Mouse (Mus musculus) CH12.LX (cell line): ENCODE data around the gene Gm37240. TPM values are rescaled to one million over a fixed set of nuclear protein-coding genes. Genes with fewer than 3 reads are reported as not detected.
A peak's percentile ranks its signal among the peaks of the same experiment; 100 is the strongest.

Experiments used
- DNase-seq: peaks from one replicate; pipeline ENCODE4 v3.0.0-alpha.2; 2013; ENCODE audit errors: extremely low read depth
- H3K27ac ChIP-seq: 2 replicates; pipeline ENCODE4 v1.5.1; 2012; ENCODE audit warnings: low read depth, mild to moderate bottlenecking, control low read depth, moderate library complexity; ENCODE audit not compliant: insufficient read depth
- H3K27me3 ChIP-seq: replicated peaks from 2 replicates; pipeline ENCODE3; 2012; ENCODE audit warnings: inconsistent platforms
- H3K36me3 ChIP-seq, 2 experiments: replicated peaks in 1 of 2; 2 replicates each; pipeline versions ENCODE3 to v1.6.1; 2012; ENCODE audit warnings: inconsistent platforms in 1 of 2, low read length in 1 of 2, mild to moderate bottlenecking in 1 of 2, mixed read lengths in 1 of 2, moderate library complexity in 1 of 2; ENCODE audit not compliant: control insufficient read depth in 1 of 2, insufficient read depth in 1 of 2
- H3K4me1 ChIP-seq, 2 experiments: 2 replicates each; pipeline ENCODE4 v1.6.1; 2012; ENCODE audit warnings: inconsistent platforms in 1 of 2, moderate library complexity in 1 of 2; ENCODE audit not compliant: insufficient read depth in 2 of 2, control insufficient read depth in 1 of 2
- H3K4me2 ChIP-seq: 2 replicates; pipeline ENCODE4 v1.6.1; 2012; ENCODE audit warnings: low read depth, mild to moderate bottlenecking, control low read depth; ENCODE audit not compliant: poor library complexity, insufficient read depth, severe bottlenecking
- H3K4me3 ChIP-seq, 3 experiments: fragments of 150-350 bp in 1 of 3; sonication (generic) in 1 of 3; replicated peaks in 1 of 3; 2 replicates each; pipeline versions ENCODE3 to v1.5.1; 2011 to 2012; ENCODE audit warnings: low read depth in 2 of 3, low read length in 2 of 3, mild to moderate bottlenecking in 2 of 3, moderate library complexity in 2 of 3, control low read depth in 1 of 3, improper control_type of control experiment in 1 of 3, inconsistent platforms in 1 of 3, mixed read lengths in 1 of 3; ENCODE audit not compliant: poor library complexity in 1 of 3
- H3K79me2 ChIP-seq: replicated peaks from 2 replicates; pipeline ENCODE4 v1.6.1; 2012; ENCODE audit warnings: mild to moderate bottlenecking, moderate library complexity; ENCODE audit not compliant: control insufficient read depth, poor library complexity, insufficient read depth, severe bottlenecking; ENCODE audit errors: extremely low read depth
- H3K9ac ChIP-seq: 2 replicates; pipeline ENCODE4 v1.6.1; 2012; ENCODE audit warnings: low read depth, mild to moderate bottlenecking, control low read depth, moderate library complexity; ENCODE audit not compliant: insufficient read depth
- H3K9me3 ChIP-seq: replicated peaks from 2 replicates; pipeline ENCODE3; 2012; ENCODE audit warnings: low read length, inconsistent platforms, mixed read lengths
- BHLHE40 ChIP-seq: IDR thresholded peaks from 2 replicates; pipeline ENCODE4 v1.6.1; 2011; ENCODE audit warnings: mild to moderate bottlenecking, low read depth, low read length, improper control_type of control experiment
- CHD1 ChIP-seq: IDR thresholded peaks from 2 replicates; pipeline ENCODE4 v1.6.1; 2012; ENCODE audit warnings: low read depth, low read length, improper control_type of control experiment, inconsistent platforms
- CHD2 ChIP-seq: IDR thresholded peaks from 2 replicates; pipeline ENCODE4 v1.6.1; 2011; ENCODE audit warnings: low read length, improper control_type of control experiment
- CTCF ChIP-seq, 2 experiments: IDR thresholded peaks in 1 of 2; conservative IDR thresholded peaks in 1 of 2; 2 replicates each; pipeline ENCODE4 v1.5.1; 2011 to 2012; ENCODE audit warnings: low read depth in 2 of 2, low read length in 2 of 2, improper control_type of control experiment in 1 of 2, inconsistent platforms in 1 of 2, mild to moderate bottlenecking in 1 of 2, moderate library complexity in 1 of 2
- EP300 ChIP-seq: IDR thresholded peaks from 2 replicates; pipeline ENCODE4 v1.6.1; 2011; ENCODE audit warnings: low read length, improper control_type of control experiment
- ETS1 ChIP-seq: conservative IDR thresholded peaks from 2 replicates; pipeline ENCODE4 v1.6.1; 2012; ENCODE audit warnings: low read depth, mild to moderate bottlenecking, inconsistent platforms, low read length, improper control_type of control experiment, moderate library complexity
- GABPA ChIP-seq: IDR thresholded peaks from 2 replicates; pipeline ENCODE4 v1.6.1; 2012; ENCODE audit warnings: low read depth, low read length, improper control_type of control experiment, inconsistent platforms; ENCODE audit not compliant: insufficient replicate concordance
- HCFC1 ChIP-seq: IDR thresholded peaks from 2 replicates; pipeline ENCODE4 v1.6.1; 2012; ENCODE audit warnings: low read depth, mild to moderate bottlenecking, inconsistent platforms, low read length, improper control_type of control experiment
- IRF4 ChIP-seq: IDR thresholded peaks from 2 replicates; pipeline ENCODE4 v1.6.1; 2014; ENCODE audit warnings: low read depth, mild to moderate bottlenecking, inconsistent platforms, low read length, improper control_type of control experiment
- JUN ChIP-seq: IDR thresholded peaks from 2 replicates; pipeline ENCODE4 v1.6.1; 2011; ENCODE audit warnings: low read depth, mild to moderate bottlenecking, low read length, improper control_type of control experiment, moderate library complexity; ENCODE audit not compliant: insufficient read depth
- KAT2A ChIP-seq: IDR thresholded peaks from 2 replicates; pipeline ENCODE4 v1.6.1; 2012; ENCODE audit warnings: low read length, improper control_type of control experiment, inconsistent platforms; ENCODE audit not compliant: insufficient replicate concordance
- MAX ChIP-seq: IDR thresholded peaks from 2 replicates; pipeline ENCODE4 v1.6.1; 2011; ENCODE audit warnings: low read length, improper control_type of control experiment
- MAZ ChIP-seq: IDR thresholded peaks from 2 replicates; pipeline ENCODE4 v1.6.1; 2012; ENCODE audit warnings: low read depth, mild to moderate bottlenecking, inconsistent platforms, low read length, improper control_type of control experiment, moderate library complexity
- MXI1 ChIP-seq: IDR thresholded peaks from 2 replicates; pipeline ENCODE4 v1.6.1; 2011; ENCODE audit warnings: mild to moderate bottlenecking, low read depth, low read length, improper control_type of control experiment
- MYC ChIP-seq: IDR thresholded peaks from 2 replicates; pipeline ENCODE4 v1.6.1; 2011; ENCODE audit warnings: low read depth, mild to moderate bottlenecking, improper control_type of control experiment, low read length
- NELFE ChIP-seq: IDR thresholded peaks from 2 replicates; pipeline ENCODE4 v1.6.1; 2011; ENCODE audit warnings: low read depth, low read length, improper control_type of control experiment
- NRF1 ChIP-seq: IDR thresholded peaks from 2 replicates; pipeline ENCODE4 v1.6.1; 2014; ENCODE audit warnings: low read depth, mild to moderate bottlenecking, inconsistent platforms, low read length, improper control_type of control experiment, moderate library complexity
- PAX5 ChIP-seq: IDR thresholded peaks from 2 replicates; pipeline ENCODE4 v1.6.1; 2012; ENCODE audit warnings: low read length, inconsistent platforms, mixed read lengths
- POLR2A ChIP-seq: IDR thresholded peaks from 2 replicates; pipeline ENCODE4 v1.6.1; 2011; ENCODE audit warnings: low read depth, mild to moderate bottlenecking, improper control_type of control experiment, low read length
- POLR2AphosphoS2 ChIP-seq: IDR thresholded peaks from 2 replicates; pipeline ENCODE4 v1.6.1; 2011; ENCODE audit warnings: low read depth, low read length, improper control_type of control experiment
- RCOR1 ChIP-seq: conservative IDR thresholded peaks from 2 replicates; pipeline ENCODE4 v1.6.1; 2012; ENCODE audit warnings: low read depth, mild to moderate bottlenecking, inconsistent platforms, low read length, improper control_type of control experiment
- SIN3A ChIP-seq: IDR thresholded peaks from 2 replicates; pipeline ENCODE4 v1.6.1; 2012; ENCODE audit warnings: low read length, improper control_type of control experiment, inconsistent platforms
- SMC3 ChIP-seq: IDR thresholded peaks from 2 replicates; pipeline ENCODE4 v1.6.1; 2011; ENCODE audit warnings: low read depth, low read length, improper control_type of control experiment
- TCF12 ChIP-seq: IDR thresholded peaks from 2 replicates; pipeline ENCODE4 v1.6.1; 2014; ENCODE audit warnings: low read depth, mild to moderate bottlenecking, inconsistent platforms, low read length, improper control_type of control experiment
- UBTF ChIP-seq: IDR thresholded peaks from 2 replicates; pipeline ENCODE4 v1.6.1; 2012; ENCODE audit warnings: low read depth, mild to moderate bottlenecking, inconsistent platforms, low read length, improper control_type of control experiment, moderate library complexity
- USF1 ChIP-seq: IDR thresholded peaks from 2 replicates; pipeline ENCODE4 v1.6.1; 2014; ENCODE audit warnings: low read depth, mild to moderate bottlenecking, inconsistent platforms, low read length, improper control_type of control experiment
- USF2 ChIP-seq: conservative IDR thresholded peaks from 2 replicates; pipeline ENCODE4 v1.6.1; 2011; ENCODE audit warnings: low read depth, low read length, improper control_type of control experiment
- ZC3H11A ChIP-seq: IDR thresholded peaks from 2 replicates; pipeline ENCODE4 v1.6.1; 2012; ENCODE audit warnings: low read depth, mild to moderate bottlenecking, inconsistent platforms, low read length, improper control_type of control experiment
- ZKSCAN1 ChIP-seq: IDR thresholded peaks from 2 replicates; pipeline ENCODE4 v1.6.1; 2012; ENCODE audit warnings: low read depth, inconsistent platforms, low read length, improper control_type of control experiment, borderline replicate concordance
- ZMIZ1 ChIP-seq: IDR thresholded peaks from 2 replicates; pipeline ENCODE4 v1.6.1; 2012; ENCODE audit warnings: low read depth, mild to moderate bottlenecking, inconsistent platforms, low read length, improper control_type of control experiment
- ZNF384 ChIP-seq: IDR thresholded peaks from 2 replicates; pipeline ENCODE4 v1.6.1; 2012; ENCODE audit warnings: low read depth, low read length, improper control_type of control experiment, inconsistent platforms
- dilution Hi-C: fragments of 300-500 bp; cut with MboI; formaldehyde crosslinking; loops from 2 replicates; pipeline ENCODE4 v1.14.3; 2020; ENCODE audit warnings: low sequenced_read_pairs; ENCODE audit not compliant: extremely low pct_unique_long_range_greater_than_20kb, extremely low pct_ligation_motif_present
- in situ Hi-C: fragments of 300-500 bp; cut with MboI; formaldehyde crosslinking; loops from 3 replicates; pipeline ENCODE4 v1.14.3; 2019; ENCODE audit warnings: low sequenced_read_pairs, low pct_ligation_motif_present, low pct_unique_long_range_greater_than_20kb, mixed read lengths
- polyA plus RNA-seq: library from polyadenylated mRNA; unstranded; fragments of >175 nt; gene quantifications from 2 replicates; pipeline ENCODE4 v1.2.1, GENCODE M21; 2012; ENCODE audit warnings: low read depth; ENCODE audit not compliant: insufficient read length
- total RNA-seq, 2 experiments: library from RNA; depleted of rRNA; stranded (reverse); fragments of 300-350 nt in 1 of 2; fragments of >200 nt in 1 of 2; gene quantifications; 2 replicates each; pipeline ENCODE4 v1.2.3; 2012 to 2014

Gene Gm37240
- total and polyA plus RNA-seq, 3 experiments, result 0.08 to 0.19 (median 0.14) TPM

DNA sequence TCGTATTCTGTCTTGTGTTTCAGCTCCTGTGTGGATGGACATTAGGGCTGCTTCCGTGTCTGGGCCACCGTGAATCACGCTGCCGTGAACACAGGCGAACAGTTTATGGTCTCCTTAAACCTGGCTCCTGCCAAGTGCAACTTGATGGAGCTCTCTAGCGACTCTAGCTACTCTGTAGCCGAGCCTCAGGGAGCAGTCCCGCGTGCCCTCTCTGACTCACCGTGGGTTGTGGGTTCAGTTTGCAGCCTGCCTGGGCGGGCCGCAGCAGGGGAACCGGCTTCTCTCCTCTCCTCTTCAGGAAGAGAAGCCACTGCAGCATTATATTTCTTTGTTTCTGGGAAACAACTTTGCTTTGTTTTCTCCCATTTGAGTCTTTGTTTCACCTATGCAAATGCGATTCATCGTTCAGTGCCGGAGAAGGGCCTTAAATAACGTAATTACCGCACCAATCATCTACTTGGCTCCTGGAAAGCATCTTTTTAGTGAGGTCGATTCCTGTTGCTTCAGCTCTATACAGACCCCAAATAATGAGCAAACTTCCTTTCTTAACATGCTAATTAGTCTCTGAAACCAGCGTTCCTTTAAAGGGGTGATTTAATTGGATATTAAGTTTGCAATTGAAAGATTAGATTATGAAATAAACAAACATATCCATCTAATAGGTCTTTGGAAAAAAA lies 806.3 kb downstream of the Gm37240 start:
- Histone ChIP-seq H3K79me2 (no peaks in the 10 kb centered on the region), H3K27ac (no peak overlapping the region), H3K36me3 (no peaks in the 10 kb centered on the region), H3K4me1 (no peaks in the 10 kb centered on the region), H3K4me3 (no peak overlapping the region), H3K27me3 (no peaks in the 10 kb centered on the region), H3K9ac (no peak overlapping the region), H3K4me2 (no peak overlapping the region), H3K9me3 (no peaks in the 10 kb centered on the region)
- in situ Hi-C loops, result no loop called here
- TF ChIP-seq CHD2 (no peak), ZNF384 (no peak), EP300 (no peak), ZKSCAN1 (no peak), NELFE (no peak), NRF1 (no peak), PAX5 (no peak), GABPA (no peak), MAX (no peak), USF1 (no peak), POLR2A (no peak)
- DNase-seq, result no peak
- dilution Hi-C loops, result no loop called here

- dilution Hi-C loops (no loop called here), in situ Hi-C loops (no loop called here)
- peak; percentile 75 for DNase-seq
- Histone ChIP-seq H3K4me2 (no peak overlapping the region), H3K79me2 (no peaks in the 10 kb centered on the region), H3K9me3 (no peaks in the 10 kb centered on the region), H3K9ac (no peak overlapping the region), H3K4me3 (no peak overlapping the region), H3K4me1 (peaks cover 0 to 32% of the 10 kb centered on the region in 2 experiments; a peak in 3 of 4 replicates), H3K27ac (no peak overlapping the region), H3K27me3 (no peaks in the 10 kb centered on the region), H3K36me3 (no peaks in the 10 kb centered on the region)
- TF ChIP-seq CHD1 (no peak), RCOR1 (no peak), UBTF (no peak), KAT2A (no peak), MAX (no peak), EP300 (peak; percentile 75), USF2 (no peak), HCFC1 (no peak), ETS1 (peak; percentile 86), POLR2AphosphoS2 (no peak), NELFE (no peak), NRF1 (no peak), ZC3H11A (no peak), GABPA (no peak), MXI1 (no peak), BHLHE40 (0 out of 2 replicates have a peak, but pooled peaks have one; percentile 54), MAZ (no peak), MYC (no peak), TCF12 (no peak), SMC3 (no peak), SIN3A (no peak), POLR2A (no peak), JUN (peak; percentile 50; the same call in 1 of the 2 replicates), ZMIZ1 (no peak), USF1 (no peak), CTCF (conservative IDR thresholded peaks at IDR 0.05 in 1 of 2, IDR thresholded peaks at IDR 0.05 in 1 of 2; ENCODE audit: low read depth in 2 of 2, low read length in 2 of 2) (no peak), ZKSCAN1 (peak; percentile 18; the same call in 1 of the 2 replicates), ZNF384 (no peak), IRF4 (peak; percentile 6; the same call in 1 of the 2 replicates), CHD2 (no peak)
Measured at GRCm38 (mm10) chr3:85064113-85064512, 823.2 kb downstream of the Gm37240 start.
